15 mouse cellular contexts compared by ENCODE assay signal in the genomic region with DNA sequence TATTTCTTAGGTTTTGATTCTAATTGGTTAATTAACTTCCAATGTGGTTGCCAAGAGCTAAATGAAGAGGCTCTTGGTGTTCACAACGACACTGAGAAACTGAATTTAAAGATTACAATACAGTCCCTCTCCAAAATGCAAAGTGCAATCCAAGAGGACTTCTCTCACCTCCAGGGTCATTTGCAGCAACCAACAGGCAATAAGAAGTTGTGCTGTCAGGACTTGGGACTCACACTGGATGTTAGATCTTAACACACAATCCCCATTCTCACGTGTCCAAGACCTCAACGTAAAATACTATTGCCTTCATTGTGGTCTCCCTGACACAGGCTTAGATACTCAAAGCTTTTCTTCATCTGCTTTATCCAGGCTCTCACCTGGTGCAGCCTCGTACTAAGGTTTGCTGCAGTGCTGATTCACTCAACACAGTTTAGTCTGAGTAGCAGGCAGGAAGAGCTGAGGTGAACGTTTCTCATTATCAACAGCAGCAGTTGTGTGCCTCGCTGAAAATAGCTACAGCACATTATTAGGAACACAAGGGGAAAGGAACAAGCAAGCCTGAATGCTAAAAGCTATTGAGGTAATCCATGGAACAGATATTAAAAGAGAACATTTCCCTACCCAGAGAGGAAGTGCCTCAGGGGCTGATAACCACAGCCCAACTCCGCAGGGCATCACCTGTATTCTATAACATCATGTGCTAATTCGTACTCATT.
"Had no signal": no experiment of that assay in that cellular context is flagged by ENCODE, and none has a peak within 500 bp of the region (broad histone marks: within the 10 kb centered on the region; RNA-seq: fewer than 3 reads in every experiment).

No protein-coding gene starts in this region.

- H3K9me3 ChIP-seq: kidney, embryonic 15.5 days; limb, embryonic 12.5 days; liver, embryonic 13.5 days; lung, embryonic 15.5 days; midbrain, embryonic 12.5 days had no signal

- H3K4me1 ChIP-seq: kidney, embryonic 15.5 days; limb, embryonic 12.5 days; liver, embryonic 13.5 days; lung, embryonic 15.5 days; midbrain, embryonic 12.5 days had no signal

- H3K9ac ChIP-seq: kidney, embryonic 15.5 days; limb, embryonic 12.5 days; liver, embryonic 13.5 days; liver, postnatal 0 days; lung, embryonic 15.5 days; midbrain, embryonic 12.5 days had no signal

- H3K4me3 ChIP-seq: kidney, embryonic 15.5 days; limb, embryonic 12.5 days; liver, embryonic 13.5 days; lung, embryonic 15.5 days; midbrain, embryonic 12.5 days had no signal

- H3K4me2 ChIP-seq: kidney, embryonic 15.5 days; limb, embryonic 12.5 days; liver, embryonic 13.5 days; lung, embryonic 15.5 days; midbrain, embryonic 12.5 days had no signal

- DNase-seq: kidney, adult 2 months; kidney, postnatal 25 days; liver; liver, embryonic 13.5 days; liver, postnatal 0 days; lung, postnatal 14 days; right cerebral cortex, postnatal 4 days; spleen, adult 18-20 months; thymus, adult 2 months; thymus, postnatal 4 days had no signal

- H3K27ac ChIP-seq: kidney, embryonic 15.5 days; limb, embryonic 12.5 days; liver, embryonic 13.5 days; lung, embryonic 15.5 days; midbrain, embryonic 12.5 days had no signal

- ATAC-seq: intestine, embryonic 16.5 days; liver, postnatal 0 days had no signal

- H3K36me3 ChIP-seq: kidney, embryonic 15.5 days; limb, embryonic 12.5 days; liver, embryonic 13.5 days; lung, embryonic 15.5 days; midbrain, embryonic 12.5 days had no signal

- H3K27me3 ChIP-seq: kidney, embryonic 15.5 days; limb, embryonic 12.5 days; liver, embryonic 13.5 days; lung, embryonic 15.5 days; midbrain, embryonic 12.5 days had no signal
